Mouse (Mus musculus) limb, embryonic 10.5 days (tissue): ENCODE results near the gene Rab11fip4. TPM values are rescaled to one million over a fixed set of nuclear protein-coding genes. Genes with fewer than 3 reads are reported as not detected.

Experiments used
- DNase-seq: peaks from one replicate; pipeline ENCODE4 v3.0.0-alpha.2; 2017; ENCODE audit warnings: low spot score
- H3K27ac ChIP-seq: fragments of 300-500 bp; sonication (generic); 2 replicates; pipeline ENCODE4 v1.5.1; 2016; ENCODE audit warnings: mild to moderate bottlenecking
- H3K27me3 ChIP-seq: fragments of 300-500 bp; sonication (generic); 2 replicates; pipeline ENCODE4 v1.6.1; 2016; ENCODE audit warnings: low read depth, mild to moderate bottlenecking; ENCODE audit not compliant: poor library complexity, severe bottlenecking
- H3K36me3 ChIP-seq: fragments of 300-500 bp; sonication (generic); 2 replicates; pipeline ENCODE4 v1.6.1; 2016; ENCODE audit warnings: mild to moderate bottlenecking, moderate library complexity
- H3K4me1 ChIP-seq: fragments of 300-500 bp; sonication (generic); 2 replicates; pipeline ENCODE4 v1.6.1; 2016
- H3K4me3 ChIP-seq: fragments of 300-500 bp; sonication (generic); 2 replicates; pipeline ENCODE4 v1.5.1; 2016; ENCODE audit warnings: mild to moderate bottlenecking, moderate library complexity
- H3K9me3 ChIP-seq: fragments of 300-500 bp; sonication (generic); replicated peaks from 2 replicates; pipeline ENCODE4 v1.6.1; 2016; ENCODE audit warnings: mild to moderate bottlenecking
- WGBS: fragments of 180-500 bp; shearing (Covaris S2); methylation state at CpG from one replicate; pipeline ENCODE4 v1.1.7; 2016; 5-methylcytosine and 5-hydroxymethylcytosine counted together
- polyA plus RNA-seq: library from polyadenylated mRNA; unstranded; fragments of >200 nt; fragmentation: Nextera tagmentation; extraction: Ambion mirVana; gene quantifications from 2 replicates; pipeline ENCODE4 v1.2.1, GENCODE M21; 2016

Gene Rab11fip4
- polyA plus RNA-seq, 1 experiment from 2014 or later = 13.4 TPM

DNA sequence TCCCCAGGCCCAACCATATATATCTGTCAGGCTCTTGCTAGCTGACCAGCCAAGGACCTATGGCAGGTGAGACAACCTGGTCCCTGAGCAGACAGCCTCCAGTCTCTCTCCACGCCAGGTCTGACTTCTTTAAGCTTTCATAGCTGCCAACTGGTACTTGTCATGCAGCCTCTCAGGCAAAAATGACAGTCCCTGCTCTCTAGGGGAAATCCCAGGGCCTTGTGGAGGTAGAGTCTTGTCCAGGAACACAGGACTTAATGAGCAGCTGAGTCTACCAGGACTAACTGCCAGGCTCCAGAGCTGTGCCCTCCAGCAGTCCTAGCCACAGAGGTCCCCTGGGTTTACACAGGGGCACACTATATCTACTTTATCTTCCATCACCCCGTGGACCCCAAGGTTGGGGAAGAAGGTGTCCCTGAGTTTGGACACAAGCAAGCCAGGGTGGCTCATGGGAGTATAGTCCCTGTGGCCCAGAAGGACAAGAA, 85.5 kb downstream of the Rab11fip4 start:
- DNase-seq = no peak
- WGBS = 89% methylated on average over 2 of the region's 2 CpGs
- no peak overlapping the region for H3K27ac ChIP-seq
- peaks cover 17% of the 10 kb centered on the region for H3K4me1 ChIP-seq
- H3K9me3 ChIP-seq = no peaks in the 10 kb centered on the region
- H3K36me3 ChIP-seq = peaks cover 5% of the 10 kb centered on the region; the same call in 1 of the 2 replicates
- no peaks in the 10 kb centered on the region for H3K27me3 ChIP-seq
- H3K4me3 ChIP-seq = no peak overlapping the region

DNA sequence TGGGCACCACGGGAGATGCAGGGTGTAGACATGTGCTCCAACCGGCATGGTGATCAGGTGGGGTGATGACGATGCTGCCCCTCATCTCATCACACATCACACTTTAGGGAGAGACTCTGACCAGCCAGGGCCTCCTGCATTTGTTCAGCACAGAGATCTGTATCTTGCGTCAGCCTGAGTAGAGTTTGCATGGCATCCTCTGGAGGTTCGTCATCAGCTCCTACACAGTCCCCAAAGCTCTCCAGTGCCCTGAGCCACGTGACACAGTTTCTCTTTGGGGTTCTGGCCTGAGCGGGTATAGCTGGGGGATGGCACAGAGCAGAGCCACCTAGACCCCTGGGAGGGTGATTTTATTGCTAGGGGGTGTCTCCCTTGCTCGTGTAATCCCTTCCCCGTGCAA, 86.4 kb downstream of the Rab11fip4 start:
- Histone ChIP-seq H3K9me3 (no peaks in the 10 kb centered on the region), H3K27ac (no peak overlapping the region), H3K36me3 (peaks cover 5% of the 10 kb centered on the region; the same call in 1 of the 2 replicates), H3K27me3 (no peaks in the 10 kb centered on the region), H3K4me1 (peaks cover 11% of the 10 kb centered on the region), H3K4me3 (no peak overlapping the region)
- DNase-seq = no peak
- 86% methylated on average over 9 of the region's 9 CpGs for WGBS

DNA sequence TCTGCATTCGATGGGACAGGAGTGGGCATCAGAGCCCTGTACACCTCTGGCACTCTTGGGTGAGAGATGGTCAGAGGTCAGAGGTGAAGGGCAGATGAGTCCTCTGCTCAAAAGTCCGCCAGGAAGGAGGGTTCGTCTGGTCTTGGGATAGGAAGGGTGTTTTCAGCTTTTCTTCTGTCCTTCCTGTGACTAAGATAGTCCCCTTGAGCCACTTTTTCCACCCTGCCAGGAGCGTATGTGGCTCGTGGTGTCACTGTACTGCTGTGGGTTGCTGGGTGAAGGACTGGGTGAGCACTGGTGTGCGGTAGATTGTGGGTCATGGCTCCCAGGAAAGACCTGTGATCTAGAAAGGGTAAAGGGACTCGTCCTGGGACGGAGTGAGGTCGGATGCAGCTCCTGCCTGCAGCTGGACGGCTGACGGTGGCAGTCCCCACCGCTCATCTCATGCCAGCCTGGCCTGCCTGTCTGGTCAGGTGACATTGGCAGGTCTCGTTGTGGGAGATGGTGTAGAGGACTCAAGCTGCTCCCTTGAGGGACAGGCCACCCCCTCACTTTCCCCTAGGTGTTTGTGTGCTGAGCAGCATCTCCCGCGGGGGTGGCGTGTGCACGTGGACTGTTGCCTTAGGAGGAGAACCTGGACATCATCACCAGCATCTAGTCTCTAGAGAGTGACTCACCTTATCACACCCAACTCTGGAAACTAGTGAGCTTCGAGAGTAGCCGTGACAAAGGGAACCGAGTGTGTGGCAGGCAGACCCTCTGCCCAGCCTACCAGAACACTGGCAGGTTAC, 87.5 kb downstream of the Rab11fip4 start:
- Histone ChIP-seq H3K4me3 (no peak overlapping the region), H3K36me3 (peaks cover 5% of the 10 kb centered on the region; the same call in 1 of the 2 replicates), H3K4me1 (peaks cover 4% of the 10 kb centered on the region), H3K27me3 (no peaks in the 10 kb centered on the region), H3K9me3 (no peaks in the 10 kb centered on the region), H3K27ac (no peak overlapping the region)
- no peak for DNase-seq
- 88% methylated on average over 20 of the region's 20 CpGs for WGBS

DNA sequence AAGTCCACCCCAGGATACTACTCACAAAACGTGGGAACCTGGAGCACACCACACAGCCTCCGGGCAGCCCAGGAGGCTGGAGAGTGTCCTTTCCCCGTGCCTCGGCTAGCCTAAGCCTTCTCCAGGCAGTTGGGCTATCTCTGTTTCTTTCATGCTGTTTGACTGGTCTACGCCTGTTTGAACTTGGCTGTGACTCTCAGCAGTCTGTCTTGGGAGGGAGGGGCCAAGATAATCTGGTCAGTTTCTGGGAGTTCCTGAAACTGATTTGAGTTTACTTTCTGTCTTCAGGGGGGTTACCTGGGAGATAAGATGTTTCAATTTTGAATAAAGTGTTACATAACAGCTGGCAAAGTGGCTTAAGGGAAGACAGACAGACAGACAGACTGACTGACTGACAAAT, 88.9 kb downstream of the Rab11fip4 start:
- 79% methylated on average over 5 of the region's 5 CpGs for WGBS
- Histone ChIP-seq H3K36me3 (peaks cover 15% of the 10 kb centered on the region), H3K27me3 (no peaks in the 10 kb centered on the region), H3K9me3 (no peaks in the 10 kb centered on the region), H3K27ac (no peak overlapping the region), H3K4me1 (no peaks in the 10 kb centered on the region), H3K4me3 (no peak overlapping the region)
- no peak for DNase-seq

DNA sequence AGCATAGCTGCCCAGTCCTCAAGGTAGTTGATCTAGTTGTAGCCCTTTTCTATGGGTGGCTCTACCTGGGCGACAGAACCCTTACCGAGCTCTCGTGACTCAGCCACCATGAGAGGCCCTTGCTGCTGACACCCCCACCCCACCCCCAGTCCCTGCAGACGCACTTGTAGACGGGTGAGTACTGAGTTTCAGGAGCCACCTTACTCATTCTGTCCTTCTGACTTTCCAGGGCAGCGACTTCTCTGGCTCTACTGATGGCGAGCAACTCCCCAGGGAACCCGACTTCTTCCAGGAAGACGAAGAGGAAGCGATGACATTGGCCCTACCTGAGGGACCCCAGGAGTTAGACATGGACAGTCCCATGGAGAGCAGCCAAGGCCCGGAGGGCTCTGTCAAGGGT, 89.5 kb downstream of the Rab11fip4 start:
- Histone ChIP-seq H3K4me3 (no peak overlapping the region), H3K27me3 (no peaks in the 10 kb centered on the region), H3K27ac (no peak overlapping the region), H3K36me3 (peaks cover 20% of the 10 kb centered on the region), H3K4me1 (no peaks in the 10 kb centered on the region), H3K9me3 (no peaks in the 10 kb centered on the region)
- 90% methylated on average over 11 of the region's 11 CpGs for WGBS
- no peak for DNase-seq

DNA sequence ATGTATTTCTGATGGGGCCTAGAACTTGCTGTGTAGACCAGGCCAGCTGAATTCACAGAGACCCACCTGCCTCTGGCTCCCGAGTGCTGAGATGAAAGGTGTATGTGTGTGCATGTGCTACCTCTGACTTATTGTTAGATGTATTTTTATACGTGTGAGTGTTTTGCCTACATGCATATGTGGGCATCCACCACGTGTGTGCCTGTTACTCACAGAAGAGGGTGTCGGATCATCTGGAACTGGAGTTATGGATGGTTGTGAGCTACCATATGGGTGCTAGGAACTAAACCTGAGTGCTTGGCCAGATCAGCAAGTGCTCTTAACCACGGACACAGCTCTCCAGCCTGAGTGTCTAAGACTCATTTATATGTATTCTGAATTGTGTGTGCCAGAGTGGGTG, 90.2 kb downstream of the Rab11fip4 start:
- H3K4me1 ChIP-seq = no peaks in the 10 kb centered on the region
- 89% methylated on average over 5 of the region's 5 CpGs for WGBS
- H3K36me3 ChIP-seq = peaks cover 24% of the 10 kb centered on the region
- H3K9me3 ChIP-seq = no peaks in the 10 kb centered on the region
- DNase-seq = no peak
- H3K27ac ChIP-seq = no peak overlapping the region
- H3K27me3 ChIP-seq = no peaks in the 10 kb centered on the region
- no peak overlapping the region for H3K4me3 ChIP-seq

DNA sequence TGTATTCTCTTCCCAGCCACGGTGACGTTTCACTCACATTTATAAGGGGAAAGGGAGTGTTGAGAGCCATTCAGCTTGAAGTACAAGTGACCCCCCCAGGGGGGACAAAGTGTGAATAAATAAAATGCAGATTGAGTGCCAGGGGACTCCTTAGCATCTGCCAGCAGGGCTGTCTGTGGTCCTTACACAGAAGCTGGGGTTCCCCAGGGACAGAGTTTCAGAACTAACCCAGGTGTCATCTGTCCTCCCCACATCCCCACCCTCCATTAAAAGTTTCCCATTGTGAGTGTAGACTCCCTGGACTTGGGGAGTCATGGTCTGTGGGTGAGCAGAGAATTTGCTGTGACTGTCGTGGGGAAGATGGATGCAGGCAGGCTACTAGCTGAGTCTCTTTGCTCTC, 90.8 kb downstream of the Rab11fip4 start:
- no peak overlapping the region for H3K27ac ChIP-seq
- no peak overlapping the region for H3K4me3 ChIP-seq
- no peaks in the 10 kb centered on the region for H3K9me3 ChIP-seq
- H3K36me3 ChIP-seq = peaks cover 24% of the 10 kb centered on the region
- DNase-seq = no peak
- WGBS = 43% methylated on average over 3 of the region's 3 CpGs
- H3K27me3 ChIP-seq = no peaks in the 10 kb centered on the region
- H3K4me1 ChIP-seq = peaks cover 3% of the 10 kb centered on the region; the same call in 1 of the 2 replicates

DNA sequence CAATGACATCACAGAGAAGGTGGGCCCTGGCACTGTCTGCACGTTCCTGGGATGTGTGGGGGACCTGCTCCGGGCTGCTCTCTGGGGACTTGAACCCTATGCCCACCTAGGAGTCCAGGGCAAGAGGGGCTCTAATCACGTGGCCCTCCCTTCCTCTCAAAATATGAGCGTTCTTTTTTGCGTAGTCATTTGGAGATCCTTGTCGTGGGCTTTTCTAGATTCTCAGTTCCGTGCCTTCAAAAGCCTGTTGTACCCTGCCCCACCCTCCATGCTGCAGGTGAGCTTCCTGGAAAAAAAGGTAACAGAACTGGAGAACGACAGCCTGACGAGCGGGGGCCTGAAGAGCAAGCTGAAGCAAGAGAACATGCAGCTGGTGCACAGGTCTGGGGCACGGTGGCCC, 94.1 kb downstream of the Rab11fip4 start:
- H3K27ac ChIP-seq = no peak overlapping the region
- no peaks in the 10 kb centered on the region for H3K9me3 ChIP-seq
- WGBS = 91% methylated on average over 11 of the region's 11 CpGs
- peaks cover 3% of the 10 kb centered on the region; the same call in 1 of the 2 replicates for H3K4me1 ChIP-seq
- H3K4me3 ChIP-seq = no peak overlapping the region
- no peak for DNase-seq
- H3K36me3 ChIP-seq = peaks cover 32% of the 10 kb centered on the region
- no peaks in the 10 kb centered on the region for H3K27me3 ChIP-seq

DNA sequence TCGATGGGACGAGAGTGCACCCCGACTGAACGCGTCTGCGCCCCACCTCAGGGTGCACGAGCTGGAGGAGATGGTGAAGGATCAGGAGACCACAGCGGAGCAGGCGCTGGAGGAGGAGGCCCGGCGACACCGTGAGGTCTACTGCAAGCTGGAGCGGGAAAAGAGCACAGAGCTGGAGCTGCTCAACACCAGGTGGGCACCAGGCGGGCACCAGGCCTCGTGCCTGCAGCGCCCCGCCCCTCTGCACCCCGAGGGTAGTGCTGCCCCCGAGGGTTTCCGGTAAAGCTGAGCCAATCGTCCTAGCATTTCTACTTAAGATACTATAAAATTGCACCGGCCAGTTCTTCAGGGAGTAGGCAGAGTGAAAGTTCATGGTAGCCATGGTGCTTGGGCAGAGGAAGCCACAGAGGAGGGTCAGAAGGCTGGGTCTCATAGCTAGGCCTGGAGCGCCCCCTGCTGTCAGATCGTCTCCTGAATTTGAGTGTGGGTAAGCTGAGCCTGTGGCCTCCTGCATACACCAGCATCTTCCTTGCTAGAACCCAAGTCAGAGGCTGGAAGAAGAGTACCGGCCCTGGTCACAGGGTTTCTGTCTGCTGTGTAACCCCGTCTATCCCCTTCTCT, 95.6 kb downstream of the Rab11fip4 start:
- 67% methylated on average over 26 of the region's 26 CpGs for WGBS
- no peak overlapping the region for H3K4me3 ChIP-seq
- peaks cover 42% of the 10 kb centered on the region for H3K36me3 ChIP-seq
- H3K9me3 ChIP-seq = no peaks in the 10 kb centered on the region
- H3K27ac ChIP-seq = no peak overlapping the region
- peak; percentile 96 for DNase-seq
- no peaks in the 10 kb centered on the region for H3K27me3 ChIP-seq
- peaks cover 3% of the 10 kb centered on the region; the same call in 1 of the 2 replicates for H3K4me1 ChIP-seq

DNA sequence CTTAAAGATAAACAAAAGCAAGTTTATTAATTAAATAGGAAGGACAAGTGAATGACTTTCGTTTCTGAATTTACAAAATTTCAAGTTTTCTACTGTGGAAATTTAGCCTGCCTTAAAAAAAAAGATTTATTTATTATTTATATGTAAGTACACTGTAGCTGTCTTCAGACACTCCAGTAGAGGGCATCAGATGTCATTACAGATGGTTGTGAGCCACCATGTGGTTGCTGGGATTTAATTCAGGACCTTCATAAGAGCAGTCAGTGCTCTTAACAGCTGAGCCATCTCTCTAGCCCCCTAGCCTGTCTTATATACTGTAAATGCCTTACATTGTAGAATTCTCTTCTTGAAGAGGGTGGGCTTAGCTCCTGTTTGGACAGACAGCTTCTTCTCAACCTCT, 98.9 kb downstream of the Rab11fip4 start:
- H3K4me1 ChIP-seq = peaks cover 3% of the 10 kb centered on the region; the same call in 1 of the 2 replicates
- H3K9me3 ChIP-seq = no peaks in the 10 kb centered on the region
- H3K27me3 ChIP-seq = no peaks in the 10 kb centered on the region
- H3K36me3 ChIP-seq = peaks cover 61% of the 10 kb centered on the region
- DNase-seq = no peak
- H3K4me3 ChIP-seq = no peak overlapping the region
- no peak overlapping the region for H3K27ac ChIP-seq
- WGBS = 89% methylated on average over 1 of the region's 1 CpGs

DNA sequence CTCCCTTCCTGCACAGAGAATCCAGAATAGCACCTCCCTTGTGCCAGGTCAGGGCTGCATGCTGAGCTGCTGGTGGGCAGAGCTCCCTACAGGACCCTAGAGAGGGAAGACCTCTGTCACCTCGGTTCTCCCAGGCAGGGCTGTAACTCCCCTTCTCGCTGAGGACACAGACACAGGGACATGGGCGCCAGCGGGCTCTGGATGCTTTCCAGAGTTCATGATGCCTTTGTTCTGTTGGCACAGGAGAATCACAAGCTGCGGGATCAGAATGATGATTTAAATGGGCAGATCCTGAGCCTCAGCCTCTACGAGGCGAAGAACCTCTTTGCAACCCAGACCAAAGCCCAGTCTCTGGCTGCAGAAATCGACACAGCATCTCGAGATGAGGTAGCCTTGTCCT, 100.5 kb downstream of the Rab11fip4 start:
- DNase-seq = no peak
- Histone ChIP-seq H3K36me3 (peaks cover 52% of the 10 kb centered on the region), H3K4me1 (peaks cover 12% of the 10 kb centered on the region), H3K4me3 (no peak overlapping the region), H3K27ac (no peak overlapping the region), H3K9me3 (no peaks in the 10 kb centered on the region), H3K27me3 (no peaks in the 10 kb centered on the region)
- 89% methylated on average over 9 of the region's 9 CpGs for WGBS

DNA sequence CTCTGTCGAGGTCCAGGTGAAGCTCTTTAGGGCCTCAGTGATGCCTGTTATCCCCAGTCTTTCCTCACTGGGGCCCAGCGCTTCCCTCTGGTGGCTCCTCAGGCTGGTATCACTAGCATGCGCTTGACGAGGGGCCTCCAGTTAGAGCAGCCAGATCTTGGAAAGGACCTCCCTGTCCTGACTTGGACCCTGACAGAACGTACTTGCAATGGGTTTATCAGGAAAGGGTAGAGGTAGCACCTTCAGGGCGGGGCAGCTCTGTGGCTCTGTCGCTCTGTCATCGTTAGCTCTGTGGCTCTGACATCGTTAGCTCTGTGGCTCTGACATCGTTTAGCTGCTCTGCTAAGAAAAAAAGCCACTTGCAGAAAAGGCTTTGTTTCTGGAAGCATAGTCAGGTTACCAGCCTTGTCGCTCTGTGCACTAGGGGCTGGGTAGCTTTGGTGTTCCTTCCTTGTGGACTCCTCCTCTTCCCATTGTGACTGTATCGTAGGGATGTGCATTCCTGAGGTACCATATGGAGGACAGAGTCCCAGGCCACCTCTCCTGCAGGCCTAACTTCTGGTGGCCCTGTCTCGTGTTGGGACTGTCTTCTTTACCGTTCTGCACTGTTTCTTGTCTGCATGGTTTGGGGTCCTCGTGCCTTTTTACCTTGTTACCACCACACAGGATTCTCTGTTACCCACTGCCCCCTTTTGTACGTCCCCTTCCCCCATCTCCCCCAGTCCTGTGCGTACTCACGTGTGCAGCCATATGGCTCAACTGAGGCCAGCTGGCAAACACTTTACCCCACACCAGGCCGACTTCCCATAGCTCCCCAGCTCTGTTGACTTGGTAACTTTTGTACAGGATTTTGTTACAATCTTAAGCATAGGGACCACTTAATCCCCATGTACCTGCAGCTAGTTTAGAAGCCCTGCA, 105.6 kb downstream of the Rab11fip4 start:
- no peak for DNase-seq
- Histone ChIP-seq H3K36me3 (peaks cover 42% of the 10 kb centered on the region), H3K4me1 (peaks cover 27% of the 10 kb centered on the region), H3K4me3 (no peak overlapping the region), H3K9me3 (no peaks in the 10 kb centered on the region), H3K27me3 (no peaks in the 10 kb centered on the region), H3K27ac (peak overlapping the region; percentile 73)
- 65% methylated on average over 19 of the region's 19 CpGs for WGBS
